Mouse (Mus musculus): Measurements from ENCODE around the gene Cdk15.

DNA sequence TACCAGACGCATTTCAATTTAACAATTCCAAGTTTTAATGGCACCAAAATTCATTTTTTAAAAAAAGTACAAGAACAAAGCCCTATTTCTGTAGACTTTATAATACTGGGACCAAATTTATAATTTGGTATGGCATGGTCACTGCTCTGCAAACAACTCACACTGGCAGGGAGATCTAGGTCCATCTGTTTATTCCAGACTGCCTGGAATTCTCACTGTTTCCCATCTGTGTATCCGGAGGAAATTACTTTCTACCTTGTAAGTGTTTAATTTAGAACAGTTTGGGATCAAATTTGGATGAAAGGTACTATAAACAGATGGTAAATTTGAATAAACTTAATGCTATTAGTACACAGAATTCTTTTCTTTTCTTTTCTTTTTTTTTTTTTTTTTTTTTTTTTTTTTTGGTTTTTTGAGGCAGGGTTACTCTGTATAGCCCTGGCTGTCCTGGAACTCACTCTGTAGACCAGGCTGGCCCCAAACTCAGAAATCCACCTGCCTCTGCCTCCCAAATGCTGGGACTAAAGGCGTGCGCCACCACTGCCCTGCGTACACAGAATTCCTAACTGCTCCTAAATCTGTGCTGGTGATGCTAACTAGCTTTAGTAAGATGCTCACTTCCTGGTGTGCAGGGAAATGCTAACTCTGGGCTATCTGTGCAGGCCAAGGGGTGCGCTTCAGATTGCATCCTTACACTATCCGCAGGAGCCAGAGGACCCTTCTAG lies 34.4 kb upstream of the Cdk15 start:
- TF ChIP-seq CTCF (IDR thresholded peaks at IDR 0.05; ENCODE audit: low read depth) (no peak), EP300 (IDR thresholded peaks at IDR 0.05; ENCODE audit: low read depth) (no peak)

Data from heart, postnatal 0 days (tissue).